Mouse (Mus musculus) lung, postnatal 36 days (tissue): ENCODE results near the gene Nudt21.

ENCODE experiments used
- DNase-seq: peaks from one replicate; pipeline ENCODE4 v3.0.0; 2022; ENCODE audit warnings: mixed read lengths

Nudt21 gene

DNA sequence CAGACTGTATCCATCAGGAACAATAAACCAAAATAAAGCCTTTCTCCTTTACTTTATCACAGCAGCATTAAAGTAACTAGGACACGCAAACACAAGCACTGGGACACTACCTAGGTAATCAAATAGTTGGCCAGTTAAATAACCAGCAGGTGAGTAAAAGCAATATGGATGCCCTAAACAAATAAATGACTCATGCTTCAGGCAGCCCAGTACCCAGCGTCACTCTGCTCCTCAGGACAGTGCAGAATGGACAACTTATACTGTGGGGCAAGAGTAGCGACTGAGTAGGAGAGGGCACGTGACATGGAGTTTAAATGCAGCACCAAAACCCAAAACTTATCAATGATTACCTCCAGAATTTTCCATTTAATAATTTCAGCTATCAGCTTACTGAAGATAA is 47.1 kb downstream of the Nudt21 start:
- DNase-seq, result no peak

DNA sequence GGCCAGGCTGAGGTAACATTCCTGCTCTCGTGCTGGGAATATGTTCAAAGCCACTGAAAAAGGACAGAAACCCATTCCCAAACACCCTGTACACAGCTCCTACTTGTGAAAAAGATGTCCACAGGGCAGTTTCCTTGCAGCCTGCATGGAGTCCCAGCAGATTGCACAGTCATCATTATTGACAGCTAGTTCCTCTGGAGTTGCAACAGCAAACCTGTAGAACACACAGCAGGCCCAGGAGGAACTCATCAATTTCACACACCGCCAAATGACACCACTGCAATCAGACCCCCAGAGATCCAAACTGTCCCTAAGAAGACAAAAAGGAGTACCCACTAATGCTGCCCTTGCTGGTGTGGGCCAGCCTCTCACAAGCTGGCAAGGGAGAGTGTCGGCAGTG is 52.1 kb downstream of the Nudt21 start:
- DNase-seq, result no peak

DNA sequence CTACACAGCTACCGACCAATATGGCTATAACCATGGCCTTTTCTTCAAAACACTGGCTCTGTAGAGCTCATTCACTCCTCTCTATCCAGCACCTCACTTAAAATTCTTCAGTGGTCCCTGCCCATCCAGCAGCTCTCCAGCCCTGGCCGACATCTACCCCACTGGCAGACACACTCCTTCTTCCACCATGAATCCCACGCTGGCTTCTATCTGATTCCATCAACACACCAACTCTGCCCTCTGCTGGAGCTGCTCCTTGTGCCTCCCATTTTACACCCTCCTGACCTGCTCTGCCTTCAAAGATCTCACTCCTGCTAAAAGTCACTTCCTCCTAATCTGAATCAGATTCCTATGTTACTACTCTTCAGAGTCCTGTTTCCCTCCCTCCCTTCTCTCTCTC is 53.0 kb downstream of the Nudt21 start:
- no peak for DNase-seq

DNA sequence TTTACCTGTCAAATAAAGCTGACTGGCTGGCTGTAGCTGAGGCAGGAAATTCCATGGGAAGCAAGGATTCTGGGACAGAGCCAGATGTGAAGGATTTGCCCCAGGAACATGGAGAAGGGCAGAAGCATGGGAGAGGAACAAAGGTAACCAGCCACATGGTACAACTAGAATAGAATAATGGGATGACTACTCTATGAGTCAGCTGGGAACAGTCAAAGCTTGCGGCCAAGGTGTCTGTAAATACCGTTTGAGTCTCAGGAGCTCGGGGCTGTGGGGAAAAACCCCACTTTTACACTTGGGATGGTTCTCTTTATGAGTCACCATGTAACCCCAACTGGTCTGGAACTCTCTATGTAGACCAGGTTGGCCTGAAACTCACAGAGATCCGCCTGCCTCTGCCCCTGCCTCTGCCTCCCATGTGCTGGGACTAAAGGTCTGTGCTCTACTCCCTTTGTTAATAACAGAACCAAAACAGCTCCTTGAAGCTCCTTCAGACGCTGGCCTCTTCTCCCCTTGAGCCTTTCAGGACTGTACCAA is 55.1 kb downstream of the Nudt21 start:
- no peak for DNase-seq

DNA sequence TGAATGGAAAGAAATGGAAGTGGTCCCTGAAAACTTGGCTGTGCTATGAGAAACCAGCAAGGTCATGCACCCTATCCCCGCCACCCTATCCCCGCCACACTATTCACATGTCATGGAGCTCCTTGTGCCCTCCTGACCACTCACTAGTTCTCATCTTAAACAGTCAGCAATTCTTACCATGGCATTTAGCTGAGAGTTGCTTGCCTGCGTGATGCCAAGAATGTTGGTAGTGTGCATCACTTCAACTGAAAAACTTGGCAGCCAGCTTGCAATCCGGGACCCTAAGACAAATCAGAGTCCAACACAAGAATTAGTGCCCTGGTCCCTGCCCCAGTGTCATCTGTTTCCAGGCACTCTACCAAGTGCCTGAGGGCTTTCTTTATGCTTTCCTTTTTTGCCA is 56.7 kb downstream of the Nudt21 start:
- no peak for DNase-seq

DNA sequence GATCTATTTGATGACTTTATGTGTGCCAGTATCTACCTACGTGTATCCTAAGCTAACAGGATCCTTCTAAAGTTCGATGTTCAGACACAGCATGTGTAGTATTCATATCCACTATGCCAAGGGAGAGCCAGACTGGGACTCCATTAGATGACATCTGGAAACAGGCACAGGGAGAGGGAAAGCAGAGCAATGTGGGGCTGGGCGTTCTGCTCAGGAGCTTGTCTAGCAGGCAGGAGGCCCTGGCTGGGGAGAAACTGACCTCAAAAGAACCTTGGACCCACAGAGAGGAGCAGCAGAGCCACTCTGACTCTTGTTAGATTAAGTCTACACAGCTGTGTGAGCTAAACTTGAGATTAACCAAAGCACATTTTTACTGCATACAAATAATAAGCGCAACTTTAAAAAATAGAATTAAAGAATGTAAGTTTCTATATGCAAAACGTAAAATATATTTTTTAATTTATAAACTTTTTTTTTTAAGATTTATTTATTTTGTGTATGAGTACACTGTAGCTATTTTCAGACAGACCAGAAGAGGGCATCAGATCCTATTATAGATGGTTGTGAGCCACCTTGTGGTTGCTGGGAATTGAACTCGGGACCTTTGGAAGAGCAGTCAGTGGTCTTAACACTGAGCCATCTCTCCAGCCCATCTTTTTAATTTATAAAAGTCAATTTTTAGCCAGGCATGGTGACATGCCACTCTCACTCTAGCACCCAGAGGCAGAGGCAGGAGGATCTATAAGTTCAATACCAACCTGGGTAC is 60.2 kb downstream of the Nudt21 start:
- no peak for DNase-seq

DNA sequence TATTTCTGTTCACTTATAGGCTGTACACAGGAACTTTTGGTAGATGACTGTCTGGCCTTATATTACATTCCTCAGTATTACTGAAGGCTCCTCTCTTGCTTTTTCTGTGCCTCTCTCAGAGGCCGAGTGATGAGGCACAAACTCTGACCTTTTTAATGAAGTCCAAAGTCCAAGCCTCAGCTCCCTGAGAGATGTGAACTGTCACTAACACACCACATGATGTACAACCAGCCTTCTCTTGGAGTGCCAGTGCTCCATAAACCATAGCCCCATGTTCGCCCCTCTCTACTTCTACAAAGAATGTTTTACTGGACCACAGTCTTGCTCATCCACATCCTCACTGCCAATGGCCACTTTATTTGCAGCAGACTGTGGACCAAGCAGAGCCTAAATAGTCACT is 61.5 kb downstream of the Nudt21 start:
- DNase-seq, result no peak

DNA sequence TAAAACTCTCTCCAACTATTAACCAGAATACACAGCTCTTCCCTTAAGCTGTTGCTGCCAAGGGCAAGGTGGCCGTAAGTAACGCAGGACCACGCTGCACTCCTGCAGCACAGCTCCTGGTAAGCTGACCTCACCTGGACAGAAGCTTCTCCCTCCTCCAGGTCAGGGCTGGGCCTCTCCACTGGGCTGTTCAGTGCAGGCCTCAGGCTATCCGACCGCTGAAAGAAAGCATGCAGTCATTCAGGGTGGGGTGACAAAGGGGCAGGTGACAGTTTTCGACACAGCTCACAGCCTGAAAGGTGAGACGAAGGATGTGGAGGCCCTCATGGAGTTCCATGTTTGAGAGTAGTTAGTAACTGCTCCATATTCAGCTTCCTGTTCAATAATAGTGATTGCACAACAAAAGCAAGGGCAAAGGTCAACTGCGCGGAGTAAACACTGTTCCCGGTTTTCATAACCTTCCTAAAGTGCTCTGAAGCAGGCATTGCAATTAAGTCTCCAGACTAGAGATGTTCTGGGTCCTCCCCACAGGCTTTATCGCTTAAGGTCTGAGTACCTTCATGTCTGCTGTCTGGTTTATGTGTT is 62.1 kb downstream of the Nudt21 start:
- DNase-seq, result peak; percentile 86

DNA sequence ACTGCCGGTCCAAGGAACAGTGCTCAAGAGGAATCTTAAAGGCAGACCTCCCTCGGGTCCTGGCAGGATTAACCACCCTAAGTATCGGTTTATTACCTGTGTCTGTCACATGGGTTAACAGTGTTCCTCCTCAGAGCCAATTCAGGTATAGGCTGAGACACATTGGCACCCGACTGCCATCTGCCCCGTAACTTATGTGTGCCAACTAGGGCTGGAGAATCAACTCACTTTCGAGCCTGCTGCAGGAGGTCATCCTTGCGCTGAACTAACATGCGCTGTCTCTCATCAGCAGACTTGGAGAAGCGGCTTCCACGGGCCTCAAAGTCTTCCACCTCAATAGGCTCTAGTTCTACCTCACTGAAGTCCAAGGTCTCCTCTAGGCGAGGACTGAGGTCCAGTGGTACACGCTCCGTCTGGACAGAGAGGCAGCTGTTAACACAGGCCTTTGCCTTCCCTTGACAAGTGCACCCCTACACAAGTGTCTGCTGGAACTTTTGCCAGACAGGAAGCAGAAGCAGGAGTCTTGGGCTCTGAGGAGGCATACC is 62.9 kb downstream of the Nudt21 start:
- no peak for DNase-seq

DNA sequence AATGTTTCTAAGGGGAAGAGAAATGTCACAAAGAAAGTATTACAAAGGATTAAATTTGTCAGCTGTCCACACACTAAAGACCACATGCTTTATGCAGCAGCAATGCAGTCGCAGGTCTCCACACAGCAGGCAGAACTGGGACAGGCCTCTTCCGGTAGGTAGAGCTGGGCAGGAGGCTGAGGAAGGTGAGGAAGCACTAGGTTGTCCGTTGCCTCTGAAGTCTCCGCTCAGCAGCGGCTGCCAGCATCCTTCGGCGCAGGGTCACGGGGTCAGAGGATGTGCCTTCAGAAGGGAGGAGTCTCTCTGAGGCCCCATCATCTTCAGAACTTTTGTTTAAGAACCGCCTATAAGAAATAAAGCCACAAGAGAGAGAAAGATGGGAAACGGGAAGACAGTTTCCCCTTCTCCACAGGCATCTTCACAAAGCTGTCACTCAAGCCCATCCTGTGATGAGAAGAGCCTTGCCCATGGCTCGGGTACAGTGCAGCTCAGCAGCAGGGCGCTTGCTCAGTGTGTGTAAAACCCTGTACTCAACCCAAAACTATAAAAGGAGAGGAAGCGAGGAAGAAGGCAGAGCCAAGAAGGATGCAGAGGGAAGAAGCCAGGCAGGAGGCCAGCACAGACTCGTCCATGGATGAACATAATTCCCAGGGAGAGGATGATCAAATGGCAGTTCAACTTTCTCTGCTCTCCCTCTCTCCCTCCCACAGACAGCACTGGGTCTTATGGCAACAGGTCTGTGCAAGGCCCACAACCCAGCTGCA is 63.7 kb downstream of the Nudt21 start:
- no peak for DNase-seq

DNA sequence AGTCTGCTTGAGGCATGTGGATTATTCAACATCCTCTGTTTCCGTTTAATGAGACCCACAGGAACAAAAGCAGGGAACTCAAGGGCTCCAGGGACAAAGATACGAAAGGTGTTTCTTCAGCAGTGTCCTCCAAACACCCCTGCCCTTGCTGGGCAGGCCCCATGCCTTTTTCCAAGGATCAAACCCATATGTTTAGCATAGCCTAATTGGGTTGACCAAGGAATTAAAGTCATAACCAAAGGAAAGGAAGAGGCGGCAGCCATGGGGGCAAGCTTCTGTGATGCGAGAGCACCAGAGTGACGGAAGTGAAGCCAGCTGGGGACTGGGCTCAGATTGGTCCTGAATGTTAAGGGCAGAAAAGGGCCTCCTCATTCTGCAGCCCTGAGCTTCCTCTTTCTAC is 64.6 kb downstream of the Nudt21 start:
- DNase-seq, result no peak

DNA sequence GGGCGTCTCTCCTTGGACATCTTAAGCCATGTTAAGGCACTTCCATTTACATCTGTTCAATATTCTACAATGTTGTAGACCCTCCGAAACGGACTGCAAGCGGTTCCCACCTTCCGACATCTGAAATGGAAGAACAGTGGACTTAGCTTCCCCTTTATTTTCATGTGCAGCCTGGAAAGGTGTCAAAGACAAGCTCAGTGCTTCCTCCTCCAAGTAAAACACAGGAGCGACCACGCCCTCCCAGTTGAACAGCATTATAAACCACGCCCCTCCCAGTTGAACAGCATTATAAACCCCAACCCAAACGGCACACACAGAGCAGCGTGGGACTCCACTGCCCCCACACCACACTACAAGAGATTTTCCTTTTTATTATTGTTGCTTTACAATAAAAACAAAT is 65.4 kb downstream of the Nudt21 start:
- no peak for DNase-seq

DNA sequence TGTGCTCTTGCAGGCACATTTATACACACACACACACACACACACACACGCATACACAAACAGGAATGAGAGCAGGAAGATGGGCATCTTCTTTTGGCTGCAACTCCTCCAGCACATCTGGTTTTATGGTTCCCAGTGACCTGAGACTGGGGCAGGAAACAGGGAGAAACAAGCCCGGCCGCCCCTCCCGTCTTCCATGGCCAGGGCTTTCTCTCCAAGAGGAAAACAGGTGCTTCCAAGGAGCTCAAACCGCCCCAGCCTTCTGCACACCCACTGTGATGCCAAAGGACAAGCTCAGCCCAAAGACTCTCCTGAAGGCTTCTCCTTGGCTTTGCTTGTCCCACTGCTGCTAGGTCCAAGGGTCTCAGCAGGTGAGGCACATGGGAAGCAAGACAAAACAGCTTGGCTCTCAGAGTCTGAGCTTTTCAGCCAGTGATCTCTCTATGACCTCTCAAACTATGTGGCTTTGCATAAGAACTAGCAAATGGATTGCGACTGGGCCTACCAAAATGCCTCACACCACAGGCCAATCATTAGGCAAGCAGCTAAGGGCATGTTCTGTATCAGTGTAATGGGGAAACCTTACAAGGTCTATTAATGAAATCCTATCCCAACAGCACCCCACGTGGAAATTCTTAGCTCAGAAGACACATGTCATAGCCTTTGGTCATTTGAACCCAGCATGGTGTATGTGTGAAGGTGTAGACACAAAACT is 67.0 kb downstream of the Nudt21 start:
- DNase-seq, result no peak

DNA sequence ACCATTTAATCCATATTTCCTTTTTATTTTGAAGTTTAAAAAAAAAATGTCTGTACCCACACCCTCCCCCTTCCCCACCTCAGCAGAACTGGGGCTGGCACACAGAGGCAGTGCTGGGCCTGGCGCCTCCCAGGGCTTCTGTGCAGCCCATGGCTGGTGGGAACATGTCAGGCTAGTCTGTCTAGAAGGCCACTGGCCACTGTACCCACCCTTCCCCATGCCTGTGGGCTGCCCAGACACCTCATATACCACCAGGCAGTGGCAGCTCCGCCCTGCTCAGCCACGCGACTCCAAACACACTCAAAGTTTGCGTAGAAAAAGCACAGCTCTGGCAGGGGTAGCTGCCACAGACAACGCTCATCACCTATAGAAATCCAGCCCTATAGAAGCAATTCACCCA is 68.5 kb downstream of the Nudt21 start:
- DNase-seq, result no peak
